Mouse (Mus musculus): ENCODE results near the gene Flt3.
A peak's percentile ranks its signal among the peaks of the same experiment; 100 is the strongest.

Flt3 gene

DNA sequence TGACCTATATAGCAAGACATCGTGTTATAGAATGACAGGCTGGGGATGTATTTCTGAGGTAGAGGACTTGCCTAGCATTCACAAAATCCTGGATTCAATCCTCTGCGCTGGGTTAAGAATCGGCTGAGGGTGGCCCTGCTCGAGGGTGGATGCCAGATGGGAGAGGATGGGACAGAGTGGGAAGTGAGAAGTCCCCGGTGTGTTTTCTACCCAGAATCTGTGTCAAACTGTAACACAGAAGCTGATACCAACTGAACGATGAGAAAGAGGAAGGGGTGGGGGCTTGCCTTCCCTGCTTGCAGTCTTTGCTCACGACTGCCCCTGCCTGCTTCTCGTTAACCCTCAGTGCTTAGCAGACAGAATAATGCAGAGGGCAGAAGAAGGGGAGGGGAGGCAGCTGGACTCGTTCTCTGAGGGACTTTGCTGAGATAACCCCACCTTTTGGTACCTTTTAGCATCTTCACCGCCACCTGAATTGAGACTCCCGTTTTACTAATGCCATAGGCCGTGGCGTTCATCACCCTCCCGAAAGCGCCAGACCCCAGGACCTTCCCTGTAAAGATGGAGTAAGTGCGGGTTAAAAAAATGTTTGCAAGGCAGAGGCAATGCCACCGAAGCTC lies 46.0 kb downstream of the Flt3 start:
- no peak for DNase-seq (ENCODE audit: low read depth)

DNA sequence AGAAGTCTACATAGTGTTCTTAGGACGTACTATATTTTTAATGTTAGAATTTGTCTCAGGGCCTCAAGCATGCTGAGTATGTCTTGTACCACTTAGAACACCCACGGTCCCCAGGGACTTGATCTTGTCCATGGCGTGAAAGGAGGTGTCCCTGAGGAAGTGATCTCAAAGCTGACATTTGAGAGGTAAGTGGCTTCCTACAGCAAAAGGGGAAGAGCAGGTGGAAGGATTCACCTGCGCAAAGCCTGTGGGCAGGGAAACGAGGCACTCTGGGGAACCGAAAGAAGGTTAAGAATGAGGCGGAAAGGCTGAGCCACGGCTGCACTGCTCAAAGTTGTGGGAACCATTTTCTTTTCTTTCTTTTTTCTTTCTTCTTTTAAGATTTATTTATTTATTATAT lies 48.4 kb downstream of the Flt3 start:
- DNase-seq (ENCODE audit: low read depth): no peak

DNA sequence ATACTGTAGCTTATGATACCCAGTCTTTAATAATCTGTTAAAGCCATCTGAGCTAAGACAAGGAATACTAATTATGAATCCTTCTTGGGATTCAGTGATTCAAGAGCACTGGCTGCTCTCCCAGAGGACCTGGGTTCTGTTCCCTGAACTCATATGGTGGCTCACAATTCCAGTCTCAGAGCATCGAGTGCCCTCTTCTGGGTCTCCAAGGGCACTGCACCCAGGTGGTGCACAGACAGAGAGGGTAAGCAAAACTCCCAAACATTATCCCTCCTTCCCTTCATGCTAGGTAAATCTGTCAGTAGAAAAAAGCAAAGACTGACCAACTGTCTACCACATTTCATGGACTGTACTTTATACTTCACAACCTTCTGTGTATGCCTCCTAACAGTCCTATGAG lies 54.3 kb downstream of the Flt3 start:
- no peak for DNase-seq (ENCODE audit: low read depth)

DNA sequence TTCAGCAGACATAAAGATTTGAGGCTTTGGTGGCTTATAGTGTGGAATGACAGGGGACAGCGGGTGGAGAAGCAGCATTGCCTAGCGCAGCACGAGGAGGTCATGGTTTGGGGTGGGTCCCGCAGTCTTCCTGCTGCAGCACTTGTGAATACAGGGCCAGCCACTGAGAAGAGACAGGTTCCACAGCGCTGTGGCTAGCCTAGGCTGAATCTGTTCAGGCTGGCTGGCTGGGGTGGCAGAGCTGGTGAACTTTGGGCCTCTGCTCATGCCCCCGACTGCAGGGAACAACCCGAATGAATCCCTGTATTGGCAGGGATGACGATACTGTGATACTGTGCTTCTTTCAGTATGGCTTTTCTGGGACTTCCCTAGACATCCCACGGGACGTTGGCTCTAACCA lies 56.4 kb downstream of the Flt3 start:
- DNase-seq (ENCODE audit: low read depth): no peak

DNA sequence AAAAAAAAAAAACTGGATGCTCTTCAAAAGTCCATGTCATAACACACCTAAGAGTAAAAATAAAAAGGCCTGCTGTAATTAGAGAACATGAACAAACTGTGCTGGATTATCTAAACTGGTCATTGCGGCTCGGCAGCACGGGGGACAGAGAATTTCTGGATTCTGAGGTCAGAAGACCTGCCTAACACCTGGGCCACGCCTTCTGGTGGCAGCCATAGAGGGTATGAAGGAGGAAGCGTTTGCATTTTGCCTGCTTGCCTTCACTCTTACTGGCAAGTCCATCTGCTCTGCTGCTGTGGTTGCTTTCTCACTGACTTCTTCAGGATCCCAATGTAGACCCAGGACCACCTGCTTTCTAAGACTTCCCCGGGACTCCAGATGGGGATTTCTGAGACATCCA lies 57.4 kb downstream of the Flt3 start:
- DNase-seq (ENCODE audit: low read depth): no peak

DNA sequence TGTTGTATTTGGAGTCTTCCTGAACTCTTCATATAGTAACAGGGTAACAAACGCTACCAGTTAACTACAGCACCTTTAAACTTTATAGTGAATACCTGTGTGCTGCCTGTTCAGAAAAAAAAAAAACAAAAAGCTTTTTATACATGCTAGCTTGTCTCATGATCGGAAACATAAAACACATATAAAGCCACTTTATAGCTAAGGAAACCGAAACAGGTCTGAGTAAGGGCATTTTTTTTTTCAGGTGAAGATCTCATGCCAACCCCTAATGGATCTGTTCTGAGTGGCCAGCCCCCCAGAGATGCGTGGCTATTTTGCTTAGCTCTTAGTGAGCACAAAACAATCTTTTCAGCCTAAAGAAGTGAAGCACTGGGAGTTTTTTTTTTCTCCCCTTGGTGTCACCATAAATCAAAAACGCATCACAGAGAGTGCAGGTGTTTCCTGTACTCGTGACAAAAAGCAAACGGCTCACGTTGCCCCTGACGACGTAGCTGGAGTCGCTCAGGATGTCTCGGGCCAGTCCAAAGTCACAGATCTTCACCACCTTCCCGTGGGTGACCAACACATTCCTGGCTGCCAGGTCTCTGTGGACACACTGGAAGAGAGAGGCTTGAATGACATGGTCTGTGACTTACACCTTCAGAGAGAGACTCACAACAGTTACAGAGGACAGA lies 59.4 kb downstream of the Flt3 start:
- no peak for DNase-seq (ENCODE audit: low read depth)

DNA sequence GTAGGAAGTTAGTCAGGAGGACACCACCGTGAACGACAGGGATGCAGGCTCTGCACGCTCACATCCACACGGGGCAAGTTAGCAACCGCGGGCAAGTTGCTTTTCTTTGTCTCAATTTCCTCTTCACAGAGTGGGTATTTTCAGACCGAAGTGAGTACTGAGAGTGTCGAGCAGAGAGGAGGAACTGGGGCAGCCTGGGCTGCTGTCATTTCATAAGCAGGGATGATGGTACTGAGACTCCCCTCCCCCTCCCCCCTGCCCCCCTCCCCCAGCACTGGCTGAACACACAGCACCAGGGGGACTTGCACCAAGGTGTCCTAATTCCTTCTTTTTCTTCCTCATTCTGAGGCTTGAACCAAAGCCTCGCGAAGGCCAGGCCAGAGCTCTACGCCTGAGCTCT lies 60.7 kb downstream of the Flt3 start:
- DNase-seq (ENCODE audit: low read depth): no peak

DNA sequence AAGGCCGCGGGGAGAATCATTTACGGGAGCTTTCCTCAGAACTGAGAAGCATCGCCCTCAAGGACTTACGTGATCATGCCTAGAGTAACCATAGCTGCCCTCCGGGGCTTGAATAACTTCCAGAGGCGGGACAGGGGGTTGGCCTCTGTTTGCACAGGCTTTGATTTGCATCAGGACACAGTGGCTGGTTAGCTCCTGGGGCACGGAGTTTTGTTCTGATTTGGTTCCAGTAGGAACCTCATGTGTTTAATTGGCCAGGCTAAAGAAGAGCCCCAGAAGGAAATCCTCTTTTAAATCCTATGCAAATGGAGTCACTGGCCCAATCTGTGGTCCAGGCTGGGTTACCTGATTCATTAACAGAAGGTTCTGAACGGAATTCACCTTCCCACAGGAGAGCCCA lies 61.3 kb downstream of the Flt3 start:
- DNase-seq (ENCODE audit: low read depth): no peak

DNA sequence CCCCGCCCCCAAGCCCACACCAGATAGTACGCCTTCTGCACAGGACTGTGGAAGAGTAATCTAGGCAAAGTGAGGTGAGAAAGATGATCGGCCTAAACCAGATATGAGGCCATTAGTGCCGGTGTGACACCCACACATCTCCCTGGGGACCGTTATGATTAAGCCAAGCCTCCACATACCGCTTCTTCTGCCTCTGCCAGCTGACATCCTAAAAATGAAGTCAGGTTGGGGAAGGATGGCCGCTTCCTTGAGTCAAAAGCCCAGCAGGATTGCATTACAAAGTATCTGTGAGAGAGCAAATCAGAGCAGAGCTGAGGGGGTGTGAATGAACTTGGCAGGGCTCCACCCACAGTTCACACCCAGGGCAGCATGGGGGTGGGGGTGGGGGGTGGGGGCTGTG lies 67.6 kb downstream of the Flt3 start:
- DNase-seq (ENCODE audit: low read depth): no peak

DNA sequence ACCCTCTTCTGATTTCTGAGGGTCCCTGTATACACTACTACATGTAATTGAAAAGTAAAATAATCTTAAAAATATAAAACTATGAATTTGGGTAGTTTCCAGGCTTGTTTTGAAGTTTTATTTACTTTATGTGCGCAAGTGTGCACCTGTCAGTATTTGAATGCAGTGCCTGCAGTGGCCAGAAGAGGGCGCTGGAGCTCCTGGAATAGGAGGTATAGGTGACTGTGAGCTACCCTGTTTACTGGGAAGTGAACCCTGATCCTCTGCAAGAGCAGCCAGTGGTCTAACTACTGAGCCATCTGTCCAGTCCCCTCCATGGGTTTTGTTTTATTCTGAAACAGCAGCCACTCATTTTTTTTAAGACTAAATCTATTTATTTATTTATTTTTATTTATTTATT lies 68.7 kb downstream of the Flt3 start:
- DNase-seq (ENCODE audit: low read depth): peak; percentile 66

DNA sequence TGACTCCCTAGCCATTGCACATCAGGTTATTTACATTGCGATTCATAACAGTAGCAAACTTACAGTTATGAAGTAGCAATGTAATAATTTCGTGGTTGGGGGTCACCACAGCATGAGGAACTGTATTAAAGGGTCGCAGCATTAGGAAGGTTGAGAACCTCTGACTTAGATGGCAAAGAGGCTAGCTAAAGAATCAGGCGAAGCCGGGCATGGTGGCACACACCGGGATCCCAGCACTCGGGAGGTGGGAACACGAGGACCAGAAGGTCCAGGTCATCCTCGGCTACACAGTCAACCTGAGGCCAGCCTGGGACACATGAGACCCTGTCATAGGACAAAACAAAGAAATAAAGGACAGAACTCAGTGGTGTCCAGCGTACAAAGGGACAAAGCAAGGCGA lies 70.3 kb downstream of the Flt3 start:
- no peak for DNase-seq (ENCODE audit: low read depth)

DNA sequence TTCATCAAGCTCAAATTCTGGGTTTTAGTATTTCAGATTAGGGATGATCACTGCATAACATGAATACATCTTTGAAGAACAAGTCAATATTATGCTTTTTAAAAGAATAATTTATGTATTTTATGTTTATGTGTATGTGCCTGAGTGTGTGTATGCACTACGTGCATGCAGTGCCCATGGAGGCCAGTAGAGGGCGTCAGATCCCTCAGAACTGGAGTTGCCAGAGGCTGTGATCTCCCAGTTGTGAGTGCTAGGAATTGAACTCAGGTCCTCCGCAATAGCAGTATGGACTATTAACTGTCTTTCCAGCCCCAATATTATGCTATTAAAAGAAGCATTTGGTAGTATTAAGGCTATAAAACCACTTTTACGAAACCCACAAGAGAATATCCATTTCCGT lies 72.7 kb downstream of the Flt3 start:
- no peak for DNase-seq (ENCODE audit: low read depth)

DNA sequence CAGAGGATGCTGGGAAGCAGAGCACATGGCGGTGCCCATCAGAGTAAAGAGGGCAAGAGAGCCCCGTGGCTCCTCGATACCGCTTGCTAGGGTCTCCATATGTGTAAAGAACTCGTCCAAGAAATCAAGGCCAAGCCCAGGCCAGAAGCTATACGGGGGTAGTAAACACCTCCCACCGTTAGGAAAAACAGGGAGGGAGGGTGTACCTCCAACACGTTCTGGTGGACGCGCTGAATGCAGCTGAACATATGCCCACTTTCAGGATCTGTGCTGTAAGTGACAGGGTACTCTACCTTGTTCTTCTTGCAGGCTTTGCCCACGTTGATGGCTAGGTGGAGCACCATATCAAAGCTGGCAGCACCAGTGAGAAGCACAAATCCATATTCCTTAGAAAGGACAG lies 74.4 kb downstream of the Flt3 start:
- no peak for DNase-seq (ENCODE audit: low read depth)

DNA sequence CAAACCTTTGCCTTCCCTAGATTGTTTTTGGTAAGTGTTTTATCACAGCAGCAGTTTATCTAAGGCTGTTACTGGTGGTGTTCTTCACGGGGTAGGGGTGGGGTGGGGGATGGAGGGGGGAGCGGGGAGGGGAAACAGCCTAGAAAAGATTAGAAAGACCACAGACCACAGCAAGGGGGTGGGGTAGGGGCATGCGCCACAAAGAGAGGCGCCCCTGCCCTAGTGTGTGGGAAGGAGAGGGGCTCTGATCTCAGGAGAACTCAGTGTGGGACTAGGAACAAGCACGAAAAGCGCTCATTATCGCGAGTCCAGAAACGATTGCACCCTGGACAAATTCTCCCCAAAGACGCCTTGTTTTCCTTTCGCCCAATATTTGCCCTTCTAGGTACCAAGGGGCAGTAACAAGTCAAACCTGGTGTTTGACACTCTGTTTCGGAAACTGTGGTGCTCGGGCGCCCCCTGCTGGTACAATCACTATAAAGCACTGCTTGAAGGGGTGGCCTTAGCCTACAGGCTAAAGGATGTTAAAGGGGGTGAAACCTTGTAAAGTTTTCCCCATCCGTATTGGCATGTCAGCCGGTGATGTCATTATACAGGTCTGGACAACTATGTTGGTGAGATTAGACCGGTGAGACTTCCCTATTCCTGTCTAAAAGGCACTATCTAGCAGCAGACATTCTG lies 76.9 kb downstream of the Flt3 start:
- peak; percentile 81 for DNase-seq (ENCODE audit: low read depth)

DNA sequence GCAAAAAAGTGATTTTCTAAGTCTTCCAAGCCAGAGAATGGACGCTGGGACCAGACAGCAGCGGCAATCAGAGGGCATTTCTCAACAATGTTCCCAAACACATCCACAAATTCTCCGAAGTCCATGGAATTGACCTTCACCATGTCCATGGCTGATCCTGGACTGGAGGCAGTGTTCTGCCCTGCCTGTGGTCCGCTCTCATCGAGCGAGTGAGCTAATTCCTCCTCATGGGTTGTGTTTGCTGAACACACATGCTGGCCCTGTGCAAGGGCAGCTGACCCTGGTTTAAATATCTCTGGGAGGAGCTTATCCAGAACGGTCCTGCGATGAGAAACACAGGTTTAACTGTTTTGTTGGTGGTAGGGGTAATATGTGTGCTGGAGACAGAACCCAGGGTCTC lies 78.1 kb downstream of the Flt3 start, which contains the start of gene Urad:
TSS of gene Urad (minus strand) at position 258 of the 400 bp plus-strand sequence.
- no peak for DNase-seq (ENCODE audit: low read depth)

DNA sequence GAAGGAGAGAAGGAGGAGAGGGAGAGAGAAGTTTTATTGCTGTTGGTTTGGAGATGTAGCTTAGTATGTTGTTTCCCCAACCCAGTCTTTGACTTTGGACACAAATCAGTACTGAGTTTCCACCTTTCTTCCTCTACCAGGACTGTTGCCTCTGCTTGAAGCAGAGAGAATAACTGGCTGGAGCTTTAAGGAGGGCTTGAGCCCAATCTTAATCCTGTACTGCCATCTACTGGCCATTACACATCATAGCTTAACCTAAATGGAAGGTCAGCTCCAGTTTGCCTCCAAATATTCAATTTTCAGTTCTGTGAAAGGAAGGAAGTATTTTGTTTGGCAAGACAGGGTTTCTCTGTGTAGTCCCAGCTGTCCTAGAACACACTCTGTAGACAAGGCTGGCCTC lies 80.6 kb downstream of the Flt3 start:
- peak; percentile 82 for DNase-seq (ENCODE audit: low read depth)

DNA sequence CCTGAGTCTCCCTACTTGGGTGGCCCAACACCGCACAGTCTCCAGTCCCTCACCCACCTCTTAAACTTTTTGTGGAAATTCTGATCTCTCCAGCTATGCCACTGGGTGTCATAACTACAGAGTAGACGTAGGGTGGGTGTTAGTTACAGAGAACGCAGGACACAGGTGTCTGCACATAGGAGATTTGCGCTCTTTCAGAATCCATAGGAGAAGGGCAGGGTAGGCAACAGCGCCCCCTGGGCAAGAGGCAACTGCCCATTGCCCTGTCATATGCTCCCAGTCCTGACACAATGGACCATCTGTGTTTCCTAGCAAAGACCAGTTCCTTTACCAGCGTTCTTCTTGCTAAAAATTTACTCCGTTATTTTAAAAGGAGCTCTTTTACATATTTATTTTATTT lies 82.3 kb downstream of the Flt3 start:
- DNase-seq (ENCODE audit: low read depth): peak; percentile 23

DNA sequence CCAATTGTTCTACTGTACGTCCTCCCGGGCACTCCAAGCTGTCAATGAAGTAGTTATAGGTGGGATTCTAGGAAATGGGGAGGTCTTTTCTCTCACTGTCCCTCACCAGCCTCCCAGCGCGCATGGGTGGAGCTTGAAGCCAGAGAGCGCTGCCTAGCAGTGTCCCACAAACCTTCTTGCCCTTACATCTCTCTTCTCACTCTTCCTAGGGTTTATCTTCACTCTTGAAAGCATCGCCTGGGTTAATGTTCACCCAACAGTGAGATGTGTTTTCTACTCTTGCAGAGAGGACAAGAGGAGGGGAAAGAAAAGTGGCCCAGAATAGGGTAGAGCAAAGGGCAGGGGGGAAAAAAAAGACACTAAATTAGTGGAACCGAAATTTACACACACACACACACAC lies 83.0 kb downstream of the Flt3 start:
- DNase-seq (ENCODE audit: low read depth): no peak

DNA sequence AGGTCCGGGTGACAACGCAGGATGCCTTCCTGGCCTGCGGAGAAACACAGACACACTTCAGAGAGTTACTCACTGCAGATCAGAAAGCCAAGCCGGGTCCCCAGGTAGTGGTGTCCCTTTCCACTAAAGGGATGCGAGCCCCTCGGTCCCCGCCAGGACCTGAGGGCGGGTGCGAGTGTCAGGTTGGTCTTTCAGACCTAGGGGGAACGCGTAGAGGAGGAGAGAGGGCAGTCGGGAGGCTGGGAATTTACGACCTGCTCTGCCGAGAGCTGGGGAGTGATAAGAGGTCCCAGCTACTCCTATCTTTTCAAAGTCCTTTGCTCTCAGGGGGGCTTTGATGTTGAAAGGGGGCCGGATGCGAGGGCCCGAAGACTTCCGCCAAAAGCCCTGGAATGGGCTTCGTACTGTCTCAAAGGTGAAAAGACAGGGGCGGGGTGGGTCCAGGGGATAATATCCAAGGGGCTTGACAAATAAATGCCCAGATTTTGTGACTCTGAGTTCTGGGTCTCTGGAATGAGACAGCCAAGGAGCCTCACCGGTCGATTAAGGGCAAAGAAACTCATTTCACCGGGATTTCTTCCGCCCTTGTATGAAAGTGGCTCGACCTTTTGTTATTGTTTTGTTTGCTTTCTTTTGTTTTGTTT lies 84.7 kb downstream of the Flt3 start:
- no peak for DNase-seq (ENCODE audit: low read depth)

DNA sequence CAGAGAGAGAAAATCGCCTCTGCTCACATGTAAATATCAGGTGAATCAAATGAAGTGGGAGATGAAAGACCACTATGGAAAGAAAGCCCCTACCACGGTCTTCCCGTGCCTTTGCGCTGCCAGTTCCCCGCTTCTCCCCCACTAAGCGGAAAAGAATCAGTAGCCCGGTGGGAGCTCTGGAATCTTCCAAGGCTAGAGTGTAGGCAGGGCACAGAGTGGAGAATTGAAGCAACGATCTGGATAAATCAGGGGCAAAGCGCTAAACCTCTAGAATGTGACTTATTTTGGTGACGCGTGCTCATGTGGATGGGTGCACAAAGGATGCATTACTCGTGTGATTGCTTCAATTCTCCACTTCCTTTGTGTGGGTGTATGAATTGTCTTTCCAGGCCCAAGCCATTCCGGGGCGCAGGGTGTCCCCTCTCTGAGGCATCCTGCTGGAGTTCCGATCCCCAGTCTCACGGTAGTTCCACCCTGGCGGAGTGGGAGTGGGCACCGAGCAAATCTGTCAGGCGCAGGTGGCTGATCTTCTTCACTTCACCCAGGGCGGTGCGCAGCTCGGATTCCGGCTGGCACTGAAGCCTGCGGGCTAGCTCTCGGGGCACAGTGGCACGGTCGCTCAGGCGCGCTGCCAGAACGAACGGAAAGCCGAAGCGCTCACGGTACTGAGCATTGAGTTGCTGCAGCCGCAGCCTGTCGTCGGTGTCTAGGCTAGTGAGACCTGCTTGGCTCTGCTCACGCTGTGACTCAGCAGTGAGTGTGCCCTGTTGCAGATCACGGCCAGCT lies 85.5 kb downstream of the Flt3 start:
- peak; percentile 9 for DNase-seq (ENCODE audit: low read depth)

DNA sequence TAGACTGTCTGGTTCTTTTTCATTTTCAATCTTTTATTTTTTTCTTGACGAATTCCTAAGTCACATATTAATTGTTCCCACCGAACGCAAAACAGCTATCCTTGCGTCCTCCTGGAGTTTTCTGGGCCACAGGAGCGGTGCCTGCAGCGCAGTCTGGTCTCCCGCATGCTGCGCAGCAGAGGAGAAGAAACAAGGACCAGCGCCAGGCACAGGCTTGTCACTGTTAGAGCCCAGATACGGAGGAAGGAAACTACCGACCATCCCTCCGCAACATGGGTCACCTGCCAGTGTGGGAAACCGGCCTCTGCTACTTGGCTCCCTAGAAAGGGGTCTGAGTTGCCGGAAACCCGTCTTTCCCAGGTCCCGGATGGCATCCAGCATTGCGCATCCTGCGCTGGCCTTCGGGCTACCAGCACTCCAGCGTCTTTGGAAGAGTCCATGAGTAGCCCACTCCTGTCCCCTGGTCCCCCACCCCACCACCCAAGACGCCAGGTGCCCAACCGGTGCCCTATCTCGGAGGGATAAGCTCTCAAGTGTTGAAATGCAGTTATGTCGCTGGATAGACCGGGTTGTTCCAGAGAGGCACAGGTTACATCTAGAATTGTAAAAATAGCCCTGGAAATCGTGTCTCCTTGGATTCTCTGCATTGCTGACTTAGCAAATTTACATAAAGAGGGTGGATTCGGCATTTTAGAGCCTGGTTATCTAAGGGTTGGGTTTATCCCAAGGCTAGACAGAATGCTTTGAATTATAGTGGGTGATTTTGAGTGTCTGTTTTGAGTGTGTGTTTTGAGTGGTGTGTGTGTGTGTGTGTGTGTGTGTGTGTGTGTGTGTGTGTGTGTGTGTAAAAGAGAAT lies 87.2 kb downstream of the Flt3 start:
- DNase-seq (ENCODE audit: low read depth): no peak

All from NIH3T3 (cell line).